Mouse (Mus musculus) hindbrain, embryonic 16.5 days (tissue): ENCODE data around the gene Cul7. TPM values are rescaled to one million over a fixed set of nuclear protein-coding genes. Genes with fewer than 3 reads are reported as not detected.

Source experiments
- ATAC-seq: fragments of 200-750 bp; cut with Nextera tagmentation; 2 replicates; pipeline ENCODE4 v1.8.0; 2017; ENCODE audit warnings: moderate TSS enrichment, moderate library complexity
- H3K27ac ChIP-seq: fragments of 300-500 bp; sonication (generic); 2 replicates; pipeline ENCODE4 v1.5.1; 2014; ENCODE audit warnings: low read depth, mild to moderate bottlenecking, control low read depth, low read length, moderate library complexity
- H3K27me3 ChIP-seq: fragments of 300-500 bp; sonication (generic); replicated peaks from 2 replicates; pipeline ENCODE4 v1.6.1; 2014; ENCODE audit warnings: low read length; ENCODE audit not compliant: control insufficient read depth, insufficient read depth
- H3K36me3 ChIP-seq: fragments of 300-500 bp; sonication (generic); 2 replicates; pipeline ENCODE4 v1.6.1; 2014; ENCODE audit warnings: mild to moderate bottlenecking, low read length, moderate library complexity, mixed read lengths; ENCODE audit not compliant: control insufficient read depth, insufficient read depth
- H3K4me1 ChIP-seq: fragments of 300-500 bp; sonication (generic); 2 replicates; pipeline ENCODE4 v1.6.1; 2014; ENCODE audit warnings: low read depth, low read length; ENCODE audit not compliant: control insufficient read depth, insufficient read depth
- H3K4me2 ChIP-seq: fragments of 300-500 bp; sonication (generic); 2 replicates; pipeline ENCODE4 v1.6.1; 2014; ENCODE audit warnings: mild to moderate bottlenecking, low read length, control low read depth, moderate library complexity
- H3K4me3 ChIP-seq: fragments of 300-500 bp; sonication (generic); 2 replicates; pipeline ENCODE4 v1.5.1; 2014; ENCODE audit warnings: mild to moderate bottlenecking, low read length, control low read depth, moderate library complexity
- H3K9ac ChIP-seq: fragments of 300-500 bp; sonication (generic); 2 replicates; pipeline ENCODE4 v1.6.1; 2014; ENCODE audit warnings: low read depth, mild to moderate bottlenecking, control low read depth, low read length, moderate library complexity
- H3K9me3 ChIP-seq: fragments of 300-500 bp; sonication (generic); 2 replicates; pipeline ENCODE4 v1.6.1; 2014; ENCODE audit warnings: mild to moderate bottlenecking, low read length, moderate library complexity; ENCODE audit not compliant: control insufficient read depth
- WGBS: fragments of 180-500 bp; shearing (Covaris S2); extraction: QIAGEN DNeasy Blood & Tissue Kit; methylation state at CpG from one replicate; pipeline ENCODE4 v1.1.7; 2014; 5-methylcytosine and 5-hydroxymethylcytosine counted together
- polyA plus RNA-seq: library from polyadenylated mRNA; unstranded; fragments of >200 nt; fragmentation: Nextera tagmentation; extraction: Ambion mirVana; gene quantifications from 2 replicates; pipeline ENCODE4 v1.2.1, GENCODE M21; 2015

Cul7 gene
- polyA plus RNA-seq, 1 experiment from 2014 or later = 39.9 TPM

DNA sequence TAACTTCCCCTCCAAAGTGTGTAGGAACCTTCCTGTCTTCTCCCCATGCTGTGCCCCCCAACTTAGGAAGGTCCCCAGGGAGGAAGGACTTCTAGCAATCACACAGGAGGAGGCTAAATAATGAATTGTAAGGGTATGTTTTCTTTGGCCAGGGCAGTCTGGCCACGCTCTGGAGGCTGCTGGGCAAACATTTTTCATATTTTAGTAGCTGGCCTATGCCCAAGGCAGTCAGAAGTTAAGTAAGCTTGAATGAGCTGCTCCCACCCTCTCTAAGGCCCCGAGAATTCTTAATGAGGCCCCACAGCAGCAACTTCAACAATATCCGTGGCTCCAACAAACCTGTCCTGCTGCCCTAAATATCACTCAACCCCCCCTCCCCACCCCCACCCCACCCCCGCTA, 37.3 kb upstream of the Cul7 start:
- Histone ChIP-seq H3K36me3 (no peaks in the 10 kb centered on the region), H3K9ac (no peak overlapping the region), H3K4me2 (no peak overlapping the region), H3K4me1 (peaks cover 3% of the 10 kb centered on the region; the same call in 1 of the 2 replicates), H3K9me3 (no peaks in the 10 kb centered on the region), H3K27me3 (no peaks in the 10 kb centered on the region), H3K4me3 (no peak overlapping the region), H3K27ac (no peak overlapping the region)
- no peak for ATAC-seq
- 27% methylated on average over 4 of the region's 4 CpGs for WGBS

DNA sequence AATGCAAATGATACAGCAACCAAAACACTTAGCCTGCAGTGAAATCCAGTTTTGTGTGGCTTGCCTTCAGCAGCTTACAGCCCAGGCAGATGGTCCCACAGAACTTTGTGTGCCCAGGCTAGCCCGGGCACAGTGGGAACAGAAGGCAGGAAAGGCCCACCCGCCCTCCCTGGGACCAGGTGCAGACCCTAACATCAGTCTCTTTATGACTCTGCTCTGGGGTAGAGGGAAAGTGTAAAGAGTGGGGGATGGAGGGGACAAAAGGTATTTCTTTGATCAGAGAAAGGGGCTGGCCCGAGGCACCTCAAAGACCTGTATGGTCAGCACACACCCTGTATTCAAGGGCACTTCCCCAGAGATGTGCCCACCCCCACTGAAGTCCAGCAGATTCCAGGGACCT, 36.9 kb upstream of the Cul7 start:
- peaks cover 7% of the 10 kb centered on the region for H3K4me1 ChIP-seq
- no peaks in the 10 kb centered on the region for H3K9me3 ChIP-seq
- H3K27ac ChIP-seq = no peak overlapping the region
- H3K36me3 ChIP-seq = no peaks in the 10 kb centered on the region
- no peak overlapping the region for H3K9ac ChIP-seq
- 55% methylated on average over 3 of the region's 3 CpGs for WGBS
- no peaks in the 10 kb centered on the region for H3K27me3 ChIP-seq
- ATAC-seq = no peak
- H3K4me2 ChIP-seq = no peak overlapping the region
- H3K4me3 ChIP-seq = no peak overlapping the region

DNA sequence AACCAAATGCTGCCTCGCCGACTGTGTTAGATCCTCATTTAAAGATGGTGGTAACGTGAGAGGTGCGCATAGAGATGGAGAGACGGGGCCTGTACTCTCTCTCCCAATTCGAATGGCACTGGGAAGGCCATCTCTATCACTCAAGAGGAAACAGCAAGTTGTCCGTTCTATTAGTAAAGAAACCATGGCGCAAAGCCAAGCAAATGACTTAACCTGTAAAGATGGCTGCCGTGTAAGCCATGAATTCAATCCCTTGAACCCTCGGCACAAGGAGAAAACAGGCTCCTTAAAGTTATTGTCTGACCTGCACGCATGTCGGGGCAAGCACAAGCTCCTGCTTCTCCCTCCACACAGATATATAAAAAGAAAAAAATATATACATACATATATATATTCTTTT, 32.3 kb upstream of the Cul7 start:
- Histone ChIP-seq H3K4me2 (peak overlapping the region; percentile 31; the same call in 1 of the 2 replicates), H3K36me3 (no peaks in the 10 kb centered on the region), H3K4me1 (peaks cover 35% of the 10 kb centered on the region), H3K9me3 (no peaks in the 10 kb centered on the region), H3K27me3 (no peaks in the 10 kb centered on the region), H3K4me3 (no peak overlapping the region), H3K27ac (no peak overlapping the region), H3K9ac (no peak overlapping the region)
- ATAC-seq = no peak
- 68% methylated on average over 12 of the region's 12 CpGs for WGBS

DNA sequence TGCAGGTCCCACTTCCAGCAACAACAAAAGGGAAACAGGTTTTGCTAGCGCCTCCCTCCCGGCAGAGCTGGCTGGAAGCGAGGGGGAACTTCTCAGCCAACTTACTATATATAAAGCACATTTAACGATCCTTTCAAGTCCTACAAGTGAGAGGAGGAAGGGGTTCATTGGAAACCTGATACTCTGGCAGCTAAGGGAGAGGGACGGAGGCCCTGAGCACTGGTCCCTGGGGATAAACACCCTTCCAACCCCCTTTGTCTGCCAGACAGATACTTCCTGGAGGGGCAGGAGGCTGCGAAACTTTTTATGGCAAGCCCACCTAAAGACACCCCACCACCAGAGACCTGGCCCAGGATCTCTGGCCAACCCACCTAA, 31.8 kb upstream of the Cul7 start:
- H3K27me3 ChIP-seq = no peaks in the 10 kb centered on the region
- peak overlapping the region; percentile 31 for H3K4me2 ChIP-seq
- 27% methylated on average over 6 of the region's 6 CpGs for WGBS
- no peak for ATAC-seq
- H3K4me1 ChIP-seq = peaks cover 32% of the 10 kb centered on the region
- H3K9me3 ChIP-seq = no peaks in the 10 kb centered on the region
- peak overlapping the region; percentile 56; the same call in 1 of the 2 replicates for H3K9ac ChIP-seq
- no peak overlapping the region for H3K4me3 ChIP-seq
- no peaks in the 10 kb centered on the region for H3K36me3 ChIP-seq
- peak overlapping the region; percentile 12 for H3K27ac ChIP-seq

DNA sequence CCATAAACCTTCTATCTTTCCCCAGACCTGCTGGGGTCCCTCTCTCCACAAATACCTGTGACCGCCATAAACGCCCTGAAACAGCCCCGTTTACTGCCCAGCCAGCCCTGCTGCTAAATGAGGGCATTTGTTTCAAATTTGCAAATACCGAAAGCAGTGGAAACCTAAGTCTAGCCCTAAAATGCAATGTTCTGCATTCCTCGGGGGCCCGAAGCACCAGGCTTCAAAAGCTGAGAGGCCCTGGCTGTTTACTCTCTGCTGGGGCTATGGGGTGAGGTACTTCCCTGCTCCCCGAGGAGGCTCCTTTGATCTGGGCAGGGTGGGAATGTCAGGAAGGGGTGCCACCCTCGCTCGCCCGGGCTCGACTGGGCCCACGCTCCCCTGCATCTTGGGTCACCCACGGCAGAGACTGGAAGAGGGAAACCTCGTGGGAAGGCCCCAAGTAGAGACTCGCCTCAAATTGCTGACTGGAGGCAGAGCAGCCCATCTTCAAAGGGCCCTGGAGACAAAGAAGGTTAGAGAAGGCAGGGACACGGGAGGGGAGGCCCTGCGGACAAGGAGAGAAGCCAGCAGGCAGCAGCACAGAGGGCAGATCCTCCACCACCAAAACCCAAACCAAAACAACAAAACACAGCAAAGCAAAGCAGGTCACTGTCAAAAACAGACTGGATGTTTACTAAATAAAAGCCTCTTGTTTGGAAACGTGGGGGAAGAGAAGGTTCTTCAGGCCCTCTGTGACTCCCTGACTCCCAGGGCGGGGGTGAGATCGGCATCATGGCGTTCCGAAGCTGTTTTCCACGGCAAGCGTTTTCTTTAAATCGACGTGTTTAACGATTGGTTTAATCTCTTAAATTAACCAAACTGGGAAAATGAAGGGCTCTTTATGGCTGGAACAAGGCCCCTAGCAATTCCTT, 31.1 kb upstream of the Cul7 start:
- H3K27me3 ChIP-seq = no peaks in the 10 kb centered on the region
- WGBS = 8% methylated on average over 27 of the region's 27 CpGs
- H3K9ac ChIP-seq = peak overlapping the region; percentile 56
- H3K9me3 ChIP-seq = no peaks in the 10 kb centered on the region
- H3K4me3 ChIP-seq = no peak overlapping the region
- ATAC-seq = no peak
- H3K4me2 ChIP-seq = peak overlapping the region; percentile 31
- no peaks in the 10 kb centered on the region for H3K36me3 ChIP-seq
- H3K27ac ChIP-seq = peak overlapping the region; percentile 12
- peaks cover 35% of the 10 kb centered on the region for H3K4me1 ChIP-seq

DNA sequence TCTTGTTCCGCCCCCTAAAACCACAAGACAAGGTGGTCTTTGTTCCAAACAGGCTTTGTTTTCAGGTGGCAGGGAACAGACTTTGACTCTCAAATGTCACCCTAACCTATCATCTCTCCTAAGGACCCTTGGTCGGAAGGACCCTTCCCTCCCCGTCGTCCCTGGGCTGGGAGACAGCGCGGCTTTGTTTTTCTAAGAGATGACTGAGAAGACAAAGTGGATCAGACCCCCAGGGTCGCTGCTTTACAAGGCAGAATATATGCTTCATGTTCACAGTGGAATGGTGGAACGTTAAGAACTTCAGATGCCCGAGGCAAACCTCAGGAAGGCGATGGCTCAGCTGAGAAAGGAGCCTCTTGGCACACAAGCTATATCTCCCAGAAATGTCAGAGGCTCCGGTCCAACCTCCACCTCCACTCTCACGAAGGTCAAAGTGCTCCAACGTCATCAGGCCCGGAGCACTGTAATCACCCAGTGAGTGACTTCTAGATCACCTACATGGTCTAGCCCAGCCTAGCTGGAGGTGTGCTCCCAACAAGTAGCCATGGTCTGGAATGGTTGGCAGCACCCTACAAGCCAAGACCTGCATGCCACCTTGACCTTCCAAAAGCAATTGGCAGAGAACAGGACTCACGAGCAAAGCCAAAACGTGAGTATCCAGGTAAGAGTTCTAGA, 30.3 kb upstream of the Cul7 start:
- Histone ChIP-seq H3K4me2 (peak overlapping the region; percentile 28; the same call in 1 of the 2 replicates), H3K27ac (peak overlapping the region; percentile 12), H3K4me1 (peaks cover 36% of the 10 kb centered on the region), H3K4me3 (no peak overlapping the region), H3K36me3 (no peaks in the 10 kb centered on the region), H3K27me3 (no peaks in the 10 kb centered on the region), H3K9ac (peak overlapping the region; percentile 56), H3K9me3 (no peaks in the 10 kb centered on the region)
- no peak for ATAC-seq
- 30% methylated on average over 16 of the region's 16 CpGs for WGBS

DNA sequence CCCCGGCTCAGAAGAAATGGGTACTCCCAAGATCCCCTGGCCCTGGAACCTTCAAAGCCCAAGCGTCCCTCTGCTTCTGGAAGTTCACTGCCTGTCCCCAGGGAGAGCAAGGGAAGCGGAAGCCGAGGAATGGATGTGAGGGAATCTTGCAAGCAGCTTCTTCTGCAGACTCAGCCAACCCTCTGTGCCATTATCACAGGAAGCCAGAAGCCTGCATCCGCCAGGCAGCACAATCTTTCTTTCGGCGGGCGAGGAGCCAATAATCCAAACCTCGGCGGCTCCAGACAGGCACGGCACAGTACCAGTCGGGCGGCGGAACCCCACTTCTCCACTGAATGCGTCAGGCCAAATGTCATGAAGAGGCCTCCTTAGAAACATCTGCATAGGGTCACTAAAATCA, 28.8 kb upstream of the Cul7 start:
- Histone ChIP-seq H3K4me1 (peaks cover 36% of the 10 kb centered on the region), H3K27ac (peak overlapping the region; percentile 46), H3K27me3 (no peaks in the 10 kb centered on the region), H3K4me2 (peak overlapping the region; percentile 32), H3K9ac (0 out of 2 replicates have a peak overlapping the region, but pooled peaks have one; percentile 26), H3K36me3 (no peaks in the 10 kb centered on the region), H3K9me3 (no peaks in the 10 kb centered on the region), H3K4me3 (no peak overlapping the region)
- ATAC-seq = no peak; the same call in 1 of the 2 replicates
- 49% methylated on average over 15 of the region's 15 CpGs for WGBS

DNA sequence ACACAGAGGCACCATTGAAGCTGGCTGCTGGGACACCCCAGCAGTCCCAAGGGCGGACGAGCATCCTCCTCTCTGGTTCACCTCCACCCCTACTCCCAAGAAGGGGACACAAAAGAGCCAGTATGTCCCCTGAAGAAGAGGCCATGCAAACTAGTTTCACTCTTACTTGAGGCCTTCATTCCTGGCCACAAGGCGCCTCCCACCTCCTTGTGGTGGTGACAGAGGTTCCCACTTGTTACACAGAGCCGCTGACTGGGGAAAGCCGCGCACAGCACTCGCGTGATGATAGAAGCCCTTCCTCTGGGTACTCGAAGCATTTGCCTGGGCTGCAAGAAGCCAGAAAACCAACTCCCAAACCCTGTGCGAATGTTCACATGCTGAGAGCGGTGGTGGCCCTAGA, 27.9 kb upstream of the Cul7 start:
- Histone ChIP-seq H3K27ac (no peak overlapping the region), H3K4me1 (peaks cover 39% of the 10 kb centered on the region)
- WGBS = 82% methylated on average over 11 of the region's 11 CpGs

More for the DNA sequence above, 27.9 kb upstream of the Cul7 start:
- Histone ChIP-seq H3K27me3 (no peaks in the 10 kb centered on the region), H3K9ac (no peak overlapping the region), H3K4me3 (no peak overlapping the region), H3K4me2 (no peak overlapping the region), H3K9me3 (no peaks in the 10 kb centered on the region), H3K36me3 (no peaks in the 10 kb centered on the region)
- ATAC-seq = no peak
